Mouse (Mus musculus): ENCODE measurements around the gene Gm29423. TPM values are rescaled to one million over a fixed set of nuclear protein-coding genes. Genes with fewer than 3 reads are reported as not detected.
"Not testable (repeated sequence)": the region's sequence is repeated elsewhere in the genome, so short reads cannot be mapped to it uniquely, and the experiment has no call there.

Gene Gm29423
- not detected in 2 replicates for polyA plus RNA-seq (2016; fragmentation: Nextera tagmentation; extraction: Ambion mirVana)

- not testable (repeated sequence) for H3K36me3 ChIP-seq; H3K4me3 ChIP-seq; H3K27ac ChIP-seq (replicated peaks); DNase-seq (ENCODE audit: low spot score); H3K27me3 ChIP-seq (ENCODE audit: low read depth, poor library complexity, severe bottlenecking); H3K4me1 ChIP-seq; H3K9me3 ChIP-seq (replicated peaks)
- no CpG with 5 or more reads among the region's 2 CpGs for WGBS
Observed at GRCm38 (mm10) chrY:70303187-70303586, at the start of gene Gm29423, which contains the start of gene Gm29644. TSS of gene Gm29423 (minus strand) at chrY:70303287. TSS of gene Gm29644 (minus strand) at chrY:70303343.

GRCm38 (mm10) chrY:70273542-70273941, 29.5 kb downstream of the Gm29423 start, which contains the start of gene Gm21118:
TSS of gene Gm21118 (minus strand) at chrY:70273642.
- H3K9me3 ChIP-seq (replicated peaks); H3K4me1 ChIP-seq; H3K27me3 ChIP-seq (ENCODE audit: low read depth, poor library complexity, severe bottlenecking); H3K36me3 ChIP-seq; DNase-seq (ENCODE audit: low spot score); H3K4me3 ChIP-seq; H3K27ac ChIP-seq (replicated peaks): not testable (repeated sequence)
- WGBS, result no CpG with 5 or more reads among the region's 4 CpGs

Other genes starting within 250 kb of the Gm29423 start
- not detected in 2 replicates for gene Gm21118, start 29.6 kb downstream of the Gm29423 start, polyA plus RNA-seq (2016; fragmentation: Nextera tagmentation; extraction: Ambion mirVana)
- not detected in 2 replicates for gene Gm29644, start 56 bp upstream of the Gm29423 start, polyA plus RNA-seq (2016; fragmentation: Nextera tagmentation; extraction: Ambion mirVana)
- gene Gm20888, start 138.6 kb upstream of the Gm29423 start, polyA plus RNA-seq (2016; fragmentation: Nextera tagmentation; extraction: Ambion mirVana), result not detected in 2 replicates

Data from midbrain, embryonic 10.5 days (tissue).